Mouse (Mus musculus) stomach, embryonic 14.5 days (tissue): Measurements from ENCODE around the gene Rfx7. TPM values are rescaled to one million over a fixed set of nuclear protein-coding genes. Genes with fewer than 3 reads are reported as not detected.
A peak's percentile ranks its signal among the peaks of the same experiment; 100 is the strongest.

Source experiments
- ATAC-seq: fragments of 200-750 bp; cut with Nextera tagmentation; 2 replicates; pipeline ENCODE4 v1.8.0; 2017; ENCODE audit warnings: low read depth, moderate TSS enrichment; ENCODE audit not compliant: insufficient number of reproducible peaks, insufficient read depth, low FRiP score
- H3K27ac ChIP-seq: fragments of 300-500 bp; sonication (generic); 2 replicates; pipeline ENCODE4 v1.5.1; 2014; ENCODE audit warnings: mild to moderate bottlenecking, low read length, moderate library complexity, mixed read lengths
- H3K27me3 ChIP-seq: fragments of 300-500 bp; sonication (generic); 2 replicates; pipeline ENCODE4 v1.6.1; 2014; ENCODE audit warnings: low read length, control low read depth, mixed read lengths; ENCODE audit not compliant: control insufficient read depth, insufficient read depth
- H3K36me3 ChIP-seq: fragments of 300-500 bp; sonication (generic); 2 replicates; pipeline ENCODE4 v1.6.1; 2014; ENCODE audit warnings: mild to moderate bottlenecking, control low read depth, low read length, moderate library complexity, mixed read lengths; ENCODE audit not compliant: control insufficient read depth, insufficient read depth
- H3K4me1 ChIP-seq: fragments of 300-500 bp; sonication (generic); 2 replicates; pipeline ENCODE4 v1.6.1; 2014; ENCODE audit warnings: low read length, control low read depth, mixed read lengths; ENCODE audit not compliant: control insufficient read depth, insufficient read depth
- H3K4me2 ChIP-seq: fragments of 300-500 bp; sonication (generic); replicated peaks from 2 replicates; pipeline ENCODE4 v1.6.1; 2014; ENCODE audit warnings: low read depth, low read length, control low read depth
- H3K4me3 ChIP-seq: fragments of 300-500 bp; sonication (generic); 2 replicates; pipeline ENCODE4 v1.5.1; 2014; ENCODE audit warnings: low read depth, low read length, control low read depth
- H3K9ac ChIP-seq: fragments of 300-500 bp; sonication (generic); replicated peaks from 2 replicates; pipeline ENCODE4 v1.6.1; 2014; ENCODE audit warnings: low read depth, mild to moderate bottlenecking, control low read depth, low read length, moderate library complexity, mixed read lengths
- H3K9me3 ChIP-seq: fragments of 300-500 bp; sonication (generic); 2 replicates; pipeline ENCODE4 v1.6.1; 2016; ENCODE audit warnings: low read depth, low read length, control low read depth; ENCODE audit not compliant: control insufficient read depth
- WGBS: fragments of 180-500 bp; shearing (Covaris S2); extraction: QIAGEN DNeasy Blood & Tissue Kit; methylation state at CpG from one replicate; pipeline ENCODE4 v1.1.7; 2014; 5-methylcytosine and 5-hydroxymethylcytosine counted together
- polyA plus RNA-seq: library from polyadenylated mRNA; unstranded; fragments of >200 nt; fragmentation: Nextera tagmentation; extraction: Ambion mirVana; gene quantifications from 2 replicates; pipeline ENCODE4 v1.2.1, GENCODE M21; 2014

Gene Rfx7
- polyA plus RNA-seq: 21.1 and 21.7 TPM in 2 replicates

DNA sequence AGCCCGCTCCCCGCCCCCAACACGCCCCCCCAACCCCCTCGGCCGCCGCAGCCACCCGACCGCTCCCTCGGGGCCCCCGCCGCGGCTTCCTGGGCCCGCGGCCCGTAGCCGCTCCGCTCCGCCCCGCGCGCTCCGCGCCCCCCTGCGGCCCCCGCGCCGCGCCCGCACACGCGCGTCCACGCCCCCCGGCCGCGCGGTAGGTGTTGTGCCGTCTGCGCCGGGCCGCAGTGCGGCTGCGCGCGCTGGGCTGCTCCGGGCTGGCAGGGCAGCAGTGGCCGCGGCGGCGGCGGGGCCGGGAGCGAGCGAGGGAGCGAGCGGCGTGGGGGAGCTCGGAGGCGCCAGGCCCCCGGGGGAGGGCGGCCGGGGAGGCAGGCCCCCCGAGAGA, at the start of gene Rfx7:
Rfx7 (plus strand) TSS at position 245 of the 385 bp plus-strand sequence.
- Histone ChIP-seq H3K4me1 (peaks cover 9% of the 10 kb centered on the region), H3K9me3 (no peaks in the 10 kb centered on the region), H3K36me3 (no peaks in the 10 kb centered on the region), H3K27ac (peak within 1 kb of the TSS; percentile 99), H3K4me2 (peak within 1 kb of the TSS; percentile 62), H3K27me3 (no peaks in the 10 kb centered on the region), H3K4me3 (peak within 1 kb of the TSS; percentile 95), H3K9ac (peak within 1 kb of the TSS; percentile 96)
- ATAC-seq: peak; percentile 88
- under 1% methylated on average over 52 of the region's 63 CpGs for WGBS

DNA sequence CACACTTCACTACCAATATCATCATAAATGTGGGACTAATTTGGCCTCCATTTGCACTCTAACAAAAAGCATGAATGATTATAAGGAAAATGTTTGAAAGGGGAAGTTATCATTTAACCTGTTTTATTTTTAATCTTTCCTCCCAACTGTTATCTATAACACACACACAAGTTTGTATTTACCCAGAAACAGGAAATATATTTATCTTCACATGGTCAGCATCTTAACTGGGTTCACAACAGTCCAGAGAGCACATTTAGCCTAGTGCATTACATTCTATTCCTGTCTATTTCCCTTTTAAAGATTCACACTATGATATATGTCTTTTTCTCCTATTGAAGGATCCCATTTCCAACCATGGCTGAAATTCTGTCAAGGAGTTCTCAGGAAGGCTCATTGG, 43.5 kb upstream of the Rfx7 start:
- H3K4me2 ChIP-seq: no peak overlapping the region
- no peak overlapping the region for H3K9ac ChIP-seq
- peaks cover 2% of the 10 kb centered on the region for H3K36me3 ChIP-seq
- ATAC-seq: no peak
- no peak overlapping the region for H3K27ac ChIP-seq
- no peaks in the 10 kb centered on the region for H3K9me3 ChIP-seq
- H3K4me3 ChIP-seq: no peak overlapping the region
- peaks cover 8% of the 10 kb centered on the region for H3K4me1 ChIP-seq
- no peaks in the 10 kb centered on the region for H3K27me3 ChIP-seq

DNA sequence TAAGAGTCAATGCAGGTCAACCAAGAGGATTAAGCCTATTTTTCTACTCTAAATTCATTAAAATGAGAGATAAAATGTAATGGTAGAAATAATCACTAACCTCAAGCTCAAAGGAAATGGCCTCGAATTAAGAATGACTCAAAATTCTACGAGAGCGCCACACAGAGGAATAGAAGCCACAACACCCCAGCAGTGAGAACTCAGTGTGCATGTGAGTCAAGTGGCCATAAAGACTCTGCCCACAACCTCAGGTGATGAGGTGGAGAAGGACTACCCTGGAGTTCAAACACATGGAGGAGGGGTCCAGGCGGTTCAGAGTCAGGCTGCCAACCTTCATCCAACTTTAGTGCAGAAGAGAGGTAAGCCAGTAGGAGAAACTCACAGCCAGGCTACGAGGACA, 42.9 kb upstream of the Rfx7 start:
- no peak for ATAC-seq

GRCm38 (mm10) chr9:72491559-72492193, 40.4 kb upstream of the Rfx7 start:
- no peaks in the 10 kb centered on the region for H3K9me3 ChIP-seq
- no peaks in the 10 kb centered on the region for H3K27me3 ChIP-seq
- H3K4me3 ChIP-seq: peak overlapping the region; percentile 73
- H3K36me3 ChIP-seq: peaks cover 2% of the 10 kb centered on the region
- H3K27ac ChIP-seq: peak overlapping the region; percentile 27; the same call in 1 of the 2 replicates
- peak overlapping the region; percentile 31 for H3K9ac ChIP-seq
- H3K4me1 ChIP-seq: peaks cover 8% of the 10 kb centered on the region
- ATAC-seq: peak; percentile 95
- WGBS: under 1% methylated on average over 32 of the region's 32 CpGs
- peak overlapping the region; percentile 58 for H3K4me2 ChIP-seq

More for the DNA sequence above, 42.9 kb upstream of the Rfx7 start:
- no peak overlapping the region for H3K9ac ChIP-seq
- no peaks in the 10 kb centered on the region for H3K27me3 ChIP-seq
- no peak overlapping the region for H3K27ac ChIP-seq
- no peak overlapping the region for H3K4me3 ChIP-seq
- no peak overlapping the region for H3K4me2 ChIP-seq
- H3K9me3 ChIP-seq: no peaks in the 10 kb centered on the region
- WGBS: 92% methylated on average over 5 of the region's 5 CpGs
- peaks cover 2% of the 10 kb centered on the region for H3K36me3 ChIP-seq
- peaks cover 8% of the 10 kb centered on the region for H3K4me1 ChIP-seq

DNA sequence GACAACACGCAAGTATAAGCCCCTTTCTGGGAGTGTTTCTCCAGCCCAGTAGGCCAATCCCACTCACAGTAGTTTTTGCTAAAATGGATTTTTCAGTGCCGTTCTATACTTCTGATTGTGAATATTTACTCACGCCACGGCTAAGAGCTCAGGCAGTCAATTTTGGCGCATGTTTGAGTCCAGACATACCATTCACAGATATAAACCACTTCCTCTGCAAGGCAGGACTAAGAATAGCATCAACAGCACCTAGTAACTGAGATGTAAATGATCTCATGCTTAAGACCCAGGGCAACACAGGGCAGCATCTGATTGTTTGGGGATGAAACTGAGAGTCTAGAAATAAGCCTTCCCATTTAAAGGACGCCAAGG, 39.9 kb upstream of the Rfx7 start, which contains the start of gene Tex9:
Tex9 (minus strand) TSS at position 19 of the 372 bp plus-strand sequence.
- no peak for ATAC-seq
- peaks cover 8% of the 10 kb centered on the region for H3K4me1 ChIP-seq
- WGBS: 10% methylated on average over 6 of the region's 6 CpGs
- peak within 1 kb of the TSS; percentile 58 for H3K4me2 ChIP-seq
- no peaks in the 10 kb centered on the region for H3K27me3 ChIP-seq
- peak within 1 kb of the TSS; percentile 73 for H3K4me3 ChIP-seq
- H3K9ac ChIP-seq: peak within 1 kb of the TSS; percentile 31
- H3K36me3 ChIP-seq: peaks cover 2% of the 10 kb centered on the region; the same call in 1 of the 2 replicates
- H3K9me3 ChIP-seq: no peaks in the 10 kb centered on the region
- peak within 1 kb of the TSS; percentile 27; the same call in 1 of the 2 replicates for H3K27ac ChIP-seq

GRCm38 (mm10) chr9:72493465-72493864, 38.6 kb upstream of the Rfx7 start:
- H3K27ac ChIP-seq: no peak overlapping the region
- WGBS: 87% methylated on average over 2 of the region's 2 CpGs
- H3K27me3 ChIP-seq: no peaks in the 10 kb centered on the region
- H3K4me3 ChIP-seq: no peak overlapping the region
- H3K36me3 ChIP-seq: no peaks in the 10 kb centered on the region
- no peak overlapping the region for H3K4me2 ChIP-seq
- H3K4me1 ChIP-seq: peaks cover 8% of the 10 kb centered on the region
- H3K9me3 ChIP-seq: no peaks in the 10 kb centered on the region
- no peak overlapping the region for H3K9ac ChIP-seq
- no peak for ATAC-seq

GRCm38 (mm10) chr9:72493984-72494685, 37.9 kb upstream of the Rfx7 start:
- WGBS: 86% methylated on average over 3 of the region's 3 CpGs
- Histone ChIP-seq H3K9me3 (no peaks in the 10 kb centered on the region), H3K4me2 (no peak overlapping the region), H3K36me3 (no peaks in the 10 kb centered on the region), H3K4me3 (no peak overlapping the region), H3K4me1 (peaks cover 8% of the 10 kb centered on the region), H3K27ac (no peak overlapping the region), H3K27me3 (no peaks in the 10 kb centered on the region), H3K9ac (no peak overlapping the region)
- ATAC-seq: no peak

DNA sequence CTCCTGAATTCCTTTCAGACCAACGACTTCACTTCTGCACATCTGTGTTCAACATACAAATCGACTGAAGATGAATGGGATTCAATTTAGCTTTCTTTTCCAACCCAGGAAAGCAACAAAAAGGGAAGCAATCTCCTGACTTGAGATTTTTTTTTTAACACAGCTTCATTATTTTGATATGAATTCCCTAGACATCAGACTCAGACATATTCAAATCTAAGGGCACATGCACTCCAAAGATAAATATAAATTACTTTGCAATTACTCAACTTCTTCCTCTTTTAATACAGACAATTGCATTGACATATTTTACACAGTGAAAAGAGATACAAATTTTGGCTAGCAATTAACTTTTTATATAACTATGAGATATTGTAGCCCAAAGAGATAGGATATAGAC, 35.3 kb upstream of the Rfx7 start:
- 0 out of 2 replicates have a peak, but pooled peaks cover 4% of the 10 kb centered on the region for H3K4me1 ChIP-seq
- no peaks in the 10 kb centered on the region for H3K9me3 ChIP-seq
- no peaks in the 10 kb centered on the region for H3K27me3 ChIP-seq
- H3K27ac ChIP-seq: no peak overlapping the region
- 55% methylated on average over 2 of the region's 2 CpGs for WGBS
- H3K9ac ChIP-seq: no peak overlapping the region
- H3K36me3 ChIP-seq: no peaks in the 10 kb centered on the region
- no peak for ATAC-seq
- no peak overlapping the region for H3K4me3 ChIP-seq
- no peak overlapping the region for H3K4me2 ChIP-seq
